Comparison of ENCODE assay signal across 8 mouse cellular contexts in genomic region chr2:155751014-155751786, GRCm38 (mm10). TPM values are rescaled to one million over a fixed set of nuclear protein-coding genes. Genes with fewer than 3 reads are reported as not detected.
A peak's percentile ranks its signal among the peaks of the same experiment; 100 is the strongest.
DNase-seq lines count a peak whose midpoint lies in the region; ATAC-seq and TF ChIP-seq lines count a peak whose summit lies in the region.

Procr (plus strand) TSS chr2:155751117.

- 0 out of 2 replicates have a peak, but pooled peaks cover 4% of the 10 kb centered on the region for H3K27me3 ChIP-seq in testis, adult 2 months (ENCODE audit: control insufficient read depth, insufficient read depth, low read length)
- 0 out of 2 replicates have a peak, but pooled peaks cover 4% of the 10 kb centered on the region for H3K27me3 ChIP-seq in forebrain, embryonic 14.5 days (replicated peaks; ENCODE audit: control insufficient read depth, insufficient read depth, low read length)
- H3K27me3 ChIP-seq in limb, embryonic 11.5 days (ENCODE audit: control insufficient read depth, insufficient read depth, low read length), result no peaks in the 10 kb centered on the region
- H3K27me3 ChIP-seq in midbrain, embryonic 11.5 days (ENCODE audit: control insufficient read depth, insufficient read depth, low read length), result no peaks in the 10 kb centered on the region

- H3K4me1 ChIP-seq in testis, adult 2 months (ENCODE audit: control insufficient read depth, insufficient read depth, low read length), result peaks cover 10% of the 10 kb centered on the region
- H3K4me1 ChIP-seq in forebrain, embryonic 14.5 days (ENCODE audit: control insufficient read depth, insufficient read depth, low read length), result no peaks in the 10 kb centered on the region
- no peaks in the 10 kb centered on the region for H3K4me1 ChIP-seq in limb, embryonic 11.5 days (ENCODE audit: control insufficient read depth, insufficient read depth, low read length)
- no peaks in the 10 kb centered on the region; the same call in 1 of the 2 replicates for H3K4me1 ChIP-seq in midbrain, embryonic 11.5 days (ENCODE audit: control insufficient read depth, insufficient read depth, low read length)

- ATAC-seq in forebrain, embryonic 14.5 days, result no peak
- peak; percentile 9; the same call in 1 of the 2 replicates for ATAC-seq in limb, embryonic 11.5 days (ENCODE audit: insufficient number of reproducible peaks, low FRiP score, low TSS enrichment, low read depth)
- ATAC-seq in midbrain, embryonic 11.5 days (ENCODE audit: low FRiP score), result no peak

- DNase-seq in testis, postnatal 14 days (ENCODE audit: low spot score), result no peak
- no peak for DNase-seq in forebrain, embryonic 14.5 days (ENCODE audit: low spot score)
- peak; percentile 48 to 58 for DNase-seq in heart, postnatal 36 days
- DNase-seq in limb, embryonic 11.5 days (ENCODE audit: low spot score), result peak; percentile 61
- DNase-seq in midbrain, embryonic 11.5 days (ENCODE audit: low spot score, missing footprints), result peak; percentile 86
- no peak for DNase-seq in cerebellum, postnatal 14 days
- no peak for DNase-seq in cerebellum, postnatal 10 days

- TF ChIP-seq CTCF in testis, adult 2 months (IDR thresholded peaks at IDR 0.05; ENCODE audit: control insufficient read depth, insufficient read depth, insufficient replicate concordance, low read depth, low read length), result no peak

- peak within 1 kb of the TSS; percentile 63 for H3K4me3 ChIP-seq in testis, adult 2 months (ENCODE audit: control insufficient read depth, low read depth, low read length)
- peak within 1 kb of the TSS; percentile 13 for H3K4me3 ChIP-seq in forebrain, embryonic 14.5 days (ENCODE audit: low read depth, low read length)
- peak within 1 kb of the TSS; percentile 35 for H3K4me3 ChIP-seq in limb, embryonic 11.5 days (ENCODE audit: low read depth, low read length)
- peak within 1 kb of the TSS; percentile 27 for H3K4me3 ChIP-seq in midbrain, embryonic 11.5 days (ENCODE audit: low read depth, low read length)

- 5% methylated on average over 25 of the region's 25 CpGs for WGBS in forebrain, embryonic 14.5 days
- 2% methylated on average over 25 of the region's 25 CpGs for WGBS in limb, embryonic 11.5 days
- 1% methylated on average over 25 of the region's 25 CpGs for WGBS in midbrain, embryonic 11.5 days

- H3K4me2 ChIP-seq in forebrain, embryonic 14.5 days (ENCODE audit: low read length), result peak within 1 kb of the TSS; percentile 44
- H3K4me2 ChIP-seq in limb, embryonic 11.5 days (ENCODE audit: low read depth, severe bottlenecking), result peak within 1 kb of the TSS; percentile 75
- H3K4me2 ChIP-seq in midbrain, embryonic 11.5 days, result peak within 1 kb of the TSS; percentile 55

- H3K27ac ChIP-seq in testis, adult 2 months (ENCODE audit: control insufficient read depth, insufficient read depth, low read depth, low read length), result no peak within 1 kb of the TSS
- no peak within 1 kb of the TSS for H3K27ac ChIP-seq in forebrain, embryonic 14.5 days (ENCODE audit: low read depth, low read length)
- no peak within 1 kb of the TSS for H3K27ac ChIP-seq in limb, embryonic 11.5 days (replicated peaks; ENCODE audit: low read depth, low read length)
- H3K27ac ChIP-seq in midbrain, embryonic 11.5 days (ENCODE audit: low read depth, low read length), result no peak within 1 kb of the TSS

- TF ChIP-seq POLR2A in testis, adult 2 months (IDR thresholded peaks at IDR 0.05; ENCODE audit: control insufficient read depth, low read depth, low read length), result no peak

- peak within 1 kb of the TSS; percentile 17; the same call in 1 of the 2 replicates for H3K9ac ChIP-seq in forebrain, embryonic 14.5 days (ENCODE audit: low read length)
- peak within 1 kb of the TSS; percentile 38 for H3K9ac ChIP-seq in limb, embryonic 11.5 days (ENCODE audit: low read length)
- peak within 1 kb of the TSS; percentile 53 for H3K9ac ChIP-seq in midbrain, embryonic 11.5 days (ENCODE audit: low read length)

- intact Hi-C loops in heart, postnatal 36 days (cut with DNase I), result no loop called here

- H3K9me3 ChIP-seq in forebrain, embryonic 14.5 days (replicated peaks; ENCODE audit: control insufficient read depth, low read length), result no peaks in the 10 kb centered on the region
- no peaks in the 10 kb centered on the region for H3K9me3 ChIP-seq in limb, embryonic 11.5 days (ENCODE audit: control insufficient read depth, low read length)
- H3K9me3 ChIP-seq in midbrain, embryonic 11.5 days (ENCODE audit: control insufficient read depth, low read length), result no peaks in the 10 kb centered on the region

- H3K36me3 ChIP-seq in testis, adult 2 months (ENCODE audit: control insufficient read depth, insufficient read depth, low read length), result no peaks in the 10 kb centered on the region
- no peaks in the 10 kb centered on the region for H3K36me3 ChIP-seq in forebrain, embryonic 14.5 days (ENCODE audit: control insufficient read depth, insufficient read depth, low read length)
- no peaks in the 10 kb centered on the region for H3K36me3 ChIP-seq in limb, embryonic 11.5 days (ENCODE audit: control insufficient read depth, insufficient read depth, low read length)
- no peaks in the 10 kb centered on the region for H3K36me3 ChIP-seq in midbrain, embryonic 11.5 days (ENCODE audit: control insufficient read depth, insufficient read depth, low read length)

RNA-seq across cellular contexts. Expression of gene Procr, which starts in this region (rescaled TPM):
- polyA plus RNA-seq in testis, adult 2 months (2012; rRNA removed), result 0.22 and 0.30 TPM in 2 replicates
- 2.2 and 4.3 TPM in 2 replicates for polyA plus RNA-seq in forebrain, embryonic 14.5 days (2014; fragmentation: Nextera tagmentation; extraction: Ambion mirVana)
- total RNA-seq in heart, postnatal 36 days (2021), result 1 to 10 TPM; 3.1 to 3.3 TPM
- polyA plus RNA-seq in limb, embryonic 11.5 days (2014; fragmentation: Nextera tagmentation; extraction: Ambion mirVana), result 2.7 and 3.6 TPM in 2 replicates
- polyA plus RNA-seq in midbrain, embryonic 11.5 days (2014; fragmentation: Nextera tagmentation; extraction: Ambion mirVana), result 2.4 and 3.2 TPM in 2 replicates

Comparison
In these comparisons a context has a peak if more than half of its experiments do, and no peak if none do; other contexts are left out.
1. H3K4me3 ChIP-seq: peak in every context shown above with its lines; median percentile 63 in testis, adult 2 months; 35 in limb, embryonic 11.5 days; 27 in midbrain, embryonic 11.5 days; 13 in forebrain, embryonic 14.5 days.
2. DNase-seq: peak in heart, postnatal 36 days (2 of 2), limb, embryonic 11.5 days (single experiment) and midbrain, embryonic 11.5 days (single experiment); none in testis, postnatal 14 days (single experiment), forebrain, embryonic 14.5 days (single experiment), cerebellum, postnatal 14 days (0 of 2) and cerebellum, postnatal 10 days (0 of 2).
3. Peak in every context shown above with its lines, with median percentiles within 50 percentile points of each other: H3K4me2 ChIP-seq and H3K9ac ChIP-seq.